Mouse (Mus musculus) left cerebral cortex, adult 11 months (tissue): Measurements from ENCODE around the gene Zfp831.

ENCODE experiments used
- DNase-seq: peaks from one replicate; pipeline ENCODE4 v3.0.0; 2022; ENCODE audit warnings: low spot score

Gene Zfp831

DNA sequence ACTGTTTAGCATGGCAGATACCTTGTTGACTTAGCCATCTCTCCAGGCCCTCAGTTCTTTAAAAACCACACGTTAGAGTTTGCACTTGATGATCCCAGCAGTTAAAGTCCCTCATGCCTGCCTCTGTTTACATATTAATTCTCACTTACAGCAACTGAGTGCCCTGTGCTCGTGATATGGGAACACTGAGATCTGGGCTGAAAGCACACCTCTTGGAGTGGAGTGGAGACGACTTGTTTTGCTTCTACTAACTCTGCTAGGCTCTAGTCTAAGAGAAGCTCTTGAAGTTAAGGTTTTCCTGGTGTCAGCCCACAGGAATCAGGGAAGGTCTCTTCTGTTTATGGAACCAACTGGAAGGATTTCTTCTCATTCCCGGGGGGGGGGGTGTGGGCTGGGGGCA, 9.5 kb downstream of the Zfp831 start:
- no peak for DNase-seq

DNA sequence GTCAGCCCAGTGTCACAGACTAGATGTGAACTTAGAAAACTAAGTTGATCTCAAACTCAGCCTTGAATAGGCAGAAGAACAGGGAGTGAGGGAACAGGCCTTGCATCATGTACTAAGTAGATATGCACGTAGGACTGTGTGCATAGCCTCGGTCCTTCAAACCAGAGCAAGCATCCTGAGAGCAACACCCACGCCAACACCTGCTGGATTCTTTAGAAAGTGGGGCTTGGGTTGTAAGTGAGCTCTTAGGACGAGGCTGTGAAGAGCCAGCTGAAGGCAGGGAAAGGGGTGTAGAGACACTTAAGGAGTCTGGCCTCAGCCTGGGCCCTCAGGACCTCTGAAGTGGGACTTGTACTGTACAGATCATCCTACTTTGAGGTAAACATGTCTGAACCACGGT, 12.0 kb downstream of the Zfp831 start:
- DNase-seq = no peak

GRCm38 (mm10) chr2:174658229-174658844, 15.0 kb downstream of the Zfp831 start:
- no peak for DNase-seq

DNA sequence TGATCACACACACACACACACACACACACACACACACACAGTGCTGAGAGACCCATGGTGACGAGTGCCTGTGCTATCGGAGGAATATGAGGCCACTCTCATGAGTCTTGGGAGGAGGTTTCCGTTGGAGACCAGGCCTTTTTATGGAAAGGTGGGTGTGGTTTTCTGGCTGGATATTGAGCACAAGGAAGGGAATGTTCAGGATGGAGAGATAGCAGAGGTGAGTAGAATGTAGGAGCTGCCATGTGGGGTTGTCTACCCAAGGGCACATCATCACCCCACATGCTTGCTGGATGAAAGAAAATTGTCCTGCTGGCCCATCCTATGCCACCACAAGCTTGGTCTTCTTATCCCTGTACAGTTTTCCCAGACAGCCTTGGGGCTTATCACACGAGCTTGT, 16.5 kb downstream of the Zfp831 start:
- no peak for DNase-seq

- no peak for DNase-seq
Measured at GRCm38 (mm10) chr2:174660321-174660720, 17.0 kb downstream of the Zfp831 start.

- no peak for DNase-seq
Measured at GRCm38 (mm10) chr2:174661436-174662171, 18.3 kb downstream of the Zfp831 start.

DNA sequence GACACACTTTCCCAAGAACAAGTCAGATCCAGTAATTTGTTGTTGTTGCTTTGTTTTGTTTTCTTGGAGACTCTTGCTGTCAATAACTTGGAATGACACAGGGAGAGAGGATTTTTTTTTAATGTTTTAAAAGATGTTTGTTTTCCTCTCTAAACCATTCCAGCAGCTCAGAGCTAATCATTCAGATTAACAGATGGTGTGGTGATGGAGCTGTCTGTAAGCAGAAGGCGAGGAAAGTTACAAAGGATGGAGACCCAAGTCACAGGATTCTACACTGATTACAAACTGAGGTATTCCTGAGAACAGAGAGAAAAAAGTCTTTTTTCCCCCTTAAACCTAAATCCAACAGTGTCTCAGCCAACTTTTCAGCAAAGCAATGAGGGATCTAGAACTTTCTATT, 19.3 kb downstream of the Zfp831 start:
- DNase-seq = no peak

DNA sequence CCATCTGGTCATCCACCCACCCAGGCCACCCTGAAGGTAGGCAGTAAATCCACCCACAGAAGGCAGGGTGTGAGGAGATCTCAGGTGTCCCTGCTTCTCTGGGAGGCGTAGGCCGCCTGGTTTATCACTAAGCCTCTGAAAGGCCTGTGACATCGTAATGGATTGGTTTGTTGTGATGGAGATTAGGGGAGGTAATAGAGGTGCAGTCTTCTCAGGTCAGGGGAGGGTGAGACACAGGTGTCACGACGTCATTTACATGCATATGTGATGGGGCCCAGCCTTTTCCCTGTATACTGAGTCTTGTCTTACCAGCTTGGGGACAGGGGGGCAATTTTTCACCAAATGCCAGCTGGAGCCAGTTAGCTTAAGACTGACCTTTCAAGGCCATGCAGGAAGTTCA, 22.1 kb downstream of the Zfp831 start:
- no peak for DNase-seq

DNA sequence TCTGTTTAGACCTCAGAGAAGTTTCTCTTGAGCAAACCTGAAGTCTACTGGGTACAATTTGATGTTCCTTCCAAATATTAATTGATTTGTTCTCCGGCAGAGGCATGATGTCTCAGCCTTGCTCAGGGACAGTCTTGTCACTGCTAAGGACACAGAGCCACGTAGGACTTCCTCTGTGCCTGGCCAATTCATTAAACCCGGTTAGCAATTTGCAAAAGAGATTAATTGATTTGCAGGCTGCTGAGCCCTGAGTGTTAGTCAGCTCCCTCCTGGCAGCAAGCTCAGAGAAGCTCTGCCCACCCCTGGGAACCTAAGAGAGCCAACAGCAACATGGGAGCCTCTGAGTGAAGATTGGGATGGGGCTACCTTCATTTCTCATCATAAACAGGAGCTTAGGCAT, 25.5 kb downstream of the Zfp831 start:
- DNase-seq = no peak

DNA sequence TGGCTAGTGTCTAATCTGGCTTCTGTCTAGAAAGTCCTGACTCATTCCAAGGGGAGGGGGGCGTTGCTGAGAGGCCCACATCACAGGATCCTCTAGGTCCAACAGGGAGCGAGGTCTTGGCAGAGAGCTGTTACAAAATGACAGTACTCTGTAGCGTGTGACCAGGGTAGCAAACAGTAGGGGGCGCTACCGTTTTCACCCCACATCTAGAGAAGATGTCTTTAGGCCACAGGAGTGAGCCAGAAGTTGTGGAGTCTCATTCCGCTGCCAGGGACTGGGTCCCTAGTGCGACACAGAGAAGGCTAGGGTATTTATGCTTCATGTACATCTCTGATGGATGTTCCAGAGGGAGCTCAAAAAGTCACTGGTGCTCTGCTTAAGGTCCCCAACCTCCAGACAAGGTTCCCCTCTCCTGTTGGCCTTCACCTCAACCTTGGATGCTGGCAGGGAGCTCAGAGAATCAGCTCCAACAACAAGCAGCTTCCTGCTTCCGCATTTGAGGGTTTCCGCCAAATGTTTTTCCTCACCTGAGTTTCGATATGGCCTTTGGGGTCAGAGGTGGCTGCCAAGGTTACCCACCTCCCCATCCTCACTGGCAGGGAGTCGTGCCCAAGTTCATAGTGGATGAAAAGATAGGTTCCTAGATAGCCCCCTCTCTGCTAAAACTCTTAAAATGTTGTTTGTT, 29.3 kb downstream of the Zfp831 start:
- peak; percentile 14 for DNase-seq

GRCm38 (mm10) chr2:174673592-174674286, 30.4 kb downstream of the Zfp831 start:
- peak; percentile 57 for DNase-seq

- no peak for DNase-seq
Measured at GRCm38 (mm10) chr2:174674287-174675045, 31.1 kb downstream of the Zfp831 start.

DNA sequence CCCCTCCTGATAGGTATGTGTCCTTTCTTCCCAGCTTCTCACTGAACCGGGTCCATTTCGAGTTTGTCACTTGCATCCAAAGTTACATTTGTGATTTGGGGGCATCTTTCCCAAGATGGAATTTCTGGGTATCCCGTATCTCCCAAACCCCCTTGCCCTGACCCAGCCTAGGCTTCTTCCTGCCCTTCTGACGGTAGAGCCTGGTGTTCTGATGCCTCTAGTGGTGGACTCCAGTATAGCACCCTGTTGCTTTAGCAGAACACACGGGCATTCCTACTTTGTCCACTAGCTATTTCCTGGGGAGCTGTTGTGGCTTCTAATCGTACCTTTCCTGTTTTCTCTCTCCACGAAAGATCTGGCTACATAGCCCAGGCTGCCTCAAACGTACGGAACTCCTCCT, 32.3 kb downstream of the Zfp831 start:
- DNase-seq = peak; percentile 53

DNA sequence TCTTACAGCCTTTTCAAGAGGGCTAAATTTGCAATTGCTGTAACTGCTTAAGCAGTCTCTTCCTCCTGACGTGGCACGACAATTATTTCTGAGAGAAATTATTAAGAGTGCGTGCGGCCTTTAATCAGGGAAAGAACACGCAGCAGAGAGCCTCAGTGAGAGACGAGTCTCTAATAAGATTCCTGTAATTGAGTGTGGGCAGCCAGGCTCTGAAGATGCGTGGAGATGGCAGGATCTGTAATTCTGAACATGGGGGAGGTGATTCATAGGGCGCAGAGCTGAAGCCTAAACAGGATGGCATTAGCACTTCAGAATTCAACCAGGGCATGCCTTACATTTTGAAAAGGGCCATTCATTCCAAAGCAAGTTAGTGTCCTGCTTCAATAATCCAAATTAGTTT, 58.0 kb downstream of the Zfp831 start:
- DNase-seq = no peak

DNA sequence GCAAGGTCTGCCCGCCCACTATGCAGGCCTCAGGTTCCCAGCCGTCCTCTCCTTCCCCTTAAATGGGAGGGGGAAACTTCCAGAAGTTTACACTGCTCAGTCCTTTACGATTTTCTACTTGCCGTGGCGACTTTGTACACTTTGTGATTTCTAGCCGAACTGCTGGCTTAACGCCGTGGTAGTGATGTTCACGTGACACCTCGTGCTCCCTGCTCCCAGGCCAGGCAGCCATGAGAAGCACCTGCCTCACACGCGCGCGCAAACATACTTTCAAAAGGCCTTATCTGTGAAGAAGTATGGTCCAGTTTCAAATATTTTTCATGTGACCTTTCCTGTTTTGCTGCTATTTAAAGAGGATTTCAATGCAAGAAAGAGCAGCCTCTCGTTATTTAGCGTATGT, 63.8 kb downstream of the Zfp831 start:
- no peak for DNase-seq

DNA sequence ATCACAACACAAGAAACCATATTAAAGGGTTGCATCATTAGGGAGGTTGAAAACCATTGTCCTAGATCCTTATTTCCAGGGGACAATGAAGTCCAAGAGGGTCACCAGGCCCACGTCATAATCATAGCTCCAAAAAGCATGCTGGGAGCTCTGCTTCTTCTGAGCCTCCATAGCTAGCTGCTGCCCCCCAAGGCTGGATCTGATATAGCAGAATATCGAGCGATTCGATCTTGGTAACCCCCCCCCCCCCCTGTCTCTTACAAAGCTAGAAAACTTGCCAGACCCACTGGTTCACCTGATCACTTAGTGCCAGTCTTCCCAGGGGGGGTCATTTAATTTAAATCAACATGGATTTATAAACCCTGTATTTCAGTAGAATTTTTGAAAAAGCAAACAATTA, 65.3 kb downstream of the Zfp831 start:
- no peak for DNase-seq

DNA sequence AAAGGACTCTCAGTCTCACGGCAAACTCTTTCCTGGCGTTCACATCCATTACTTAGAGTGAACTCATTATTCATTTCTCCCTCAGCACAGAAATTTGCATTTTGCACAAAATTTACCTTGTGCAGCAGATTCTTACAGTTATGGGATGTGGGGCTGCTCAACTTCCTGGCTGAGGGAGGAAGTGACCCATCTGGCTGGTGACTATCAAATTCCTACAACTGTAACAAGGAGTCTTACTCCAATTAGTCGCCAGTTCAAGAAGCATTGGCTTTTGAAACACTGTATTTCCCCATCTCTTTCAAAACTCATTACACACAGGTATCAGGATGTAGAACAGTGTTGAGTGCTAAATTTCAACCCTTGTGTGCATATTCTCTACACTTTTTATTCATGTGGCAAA, 66.9 kb downstream of the Zfp831 start:
- DNase-seq = no peak

DNA sequence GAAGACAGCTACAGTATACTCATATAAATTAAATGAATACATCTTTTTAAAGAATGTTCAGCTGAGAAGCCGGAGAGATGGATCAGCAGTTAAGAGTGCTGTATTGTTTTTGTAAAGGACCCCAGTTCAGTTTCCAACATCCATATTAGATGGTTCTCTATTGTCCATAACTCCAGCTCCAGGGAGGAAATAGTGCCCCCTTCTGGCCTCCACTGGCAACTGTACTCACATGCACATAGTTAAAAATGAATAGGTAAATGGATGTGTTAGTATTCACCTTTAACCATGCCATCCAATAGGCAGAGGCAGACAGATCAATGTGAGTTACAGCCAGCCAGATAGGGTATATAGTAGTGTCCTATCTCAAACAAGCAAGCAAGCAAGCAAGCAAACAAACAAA, 68.7 kb downstream of the Zfp831 start:
- DNase-seq = no peak

DNA sequence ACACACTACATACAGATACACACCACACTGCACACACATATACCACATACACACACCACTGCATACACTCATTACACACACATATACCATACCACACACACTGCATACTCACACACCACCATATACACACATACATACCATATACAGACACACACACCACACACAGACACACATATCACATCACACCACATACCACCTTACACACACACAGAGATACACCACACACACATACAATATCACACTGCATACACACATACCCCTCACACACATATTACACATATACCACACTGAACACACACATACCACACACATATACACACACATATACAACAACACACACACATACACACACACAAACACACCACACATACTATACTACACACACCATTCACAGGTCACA, 72.6 kb downstream of the Zfp831 start:
- no peak for DNase-seq

GRCm38 (mm10) chr2:174717857-174718256, 74.5 kb downstream of the Zfp831 start:
- DNase-seq = no peak

DNA sequence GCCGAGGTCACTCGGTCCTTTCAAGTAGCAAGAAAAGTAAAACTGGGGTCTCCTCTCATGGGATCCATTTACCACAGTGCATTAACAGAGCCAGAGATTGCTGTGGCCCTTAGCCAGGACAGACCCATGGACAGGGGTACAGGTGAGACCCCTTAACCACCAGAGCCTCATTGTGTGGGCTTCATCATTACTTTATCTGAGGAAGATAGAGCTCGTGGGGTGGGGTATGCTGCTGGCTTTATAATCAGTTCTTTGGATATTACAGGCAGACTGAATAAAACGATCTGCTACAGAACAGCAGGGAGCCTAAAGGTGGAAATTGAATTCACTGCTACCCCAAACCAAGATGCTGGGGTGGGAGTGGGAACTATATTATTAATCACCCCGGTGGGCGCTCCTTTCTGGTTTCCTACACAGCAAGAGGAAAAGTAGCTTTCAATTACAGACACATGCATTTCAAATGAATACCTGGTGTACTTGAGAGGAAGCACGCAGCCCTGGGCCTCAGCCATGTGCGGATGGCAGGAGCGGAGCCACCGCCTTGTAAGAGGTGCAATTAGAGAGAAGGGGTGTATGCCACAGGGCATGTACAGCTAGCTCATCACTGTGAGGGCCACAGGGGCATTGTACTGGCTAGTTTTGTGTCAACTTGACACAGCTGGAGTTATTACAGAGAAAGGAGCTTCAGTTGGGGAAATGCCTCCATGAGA, 83.9 kb downstream of the Zfp831 start:
- no peak for DNase-seq
